Mouse (Mus musculus) ovary, adult 18-20 months (tissue): ENCODE data around the gene Foxo1.

Source experiments
- DNase-seq: peaks from one replicate; pipeline ENCODE4 v3.0.0; 2022; ENCODE audit warnings: low spot score, mixed read lengths

Foxo1 gene

GRCm38 (mm10) chr3:52364576-52364975, 96.4 kb downstream of the Foxo1 start:
- no peak for DNase-seq

- DNase-seq = no peak
Observed at GRCm38 (mm10) chr3:52369204-52369603, 101.1 kb downstream of the Foxo1 start.

GRCm38 (mm10) chr3:52369881-52370428, 101.8 kb downstream of the Foxo1 start:
- no peak for DNase-seq

- DNase-seq = no peak
Observed at GRCm38 (mm10) chr3:52376974-52377373, 108.8 kb downstream of the Foxo1 start.

- no peak for DNase-seq
Observed at GRCm38 (mm10) chr3:52383351-52383750, 115.2 kb downstream of the Foxo1 start.

- no peak for DNase-seq
Observed at GRCm38 (mm10) chr3:52386343-52386742, 118.2 kb downstream of the Foxo1 start.

- DNase-seq = no peak
Observed at GRCm38 (mm10) chr3:52390321-52390720, 122.2 kb downstream of the Foxo1 start.

GRCm38 (mm10) chr3:52390766-52391665, 122.9 kb downstream of the Foxo1 start:
- no peak for DNase-seq

GRCm38 (mm10) chr3:52391897-52392296, 123.8 kb downstream of the Foxo1 start:
- no peak for DNase-seq

GRCm38 (mm10) chr3:52392521-52392920, 124.4 kb downstream of the Foxo1 start:
- no peak for DNase-seq

GRCm38 (mm10) chr3:52393171-52393570, 125.0 kb downstream of the Foxo1 start:
- no peak for DNase-seq

- no peak for DNase-seq
Observed at GRCm38 (mm10) chr3:52396121-52396731, 128.1 kb downstream of the Foxo1 start.

- DNase-seq = no peak
Observed at GRCm38 (mm10) chr3:52396951-52397615, 128.9 kb downstream of the Foxo1 start.

GRCm38 (mm10) chr3:52397961-52398360, 129.8 kb downstream of the Foxo1 start:
- DNase-seq = no peak

GRCm38 (mm10) chr3:52400284-52401161, 132.4 kb downstream of the Foxo1 start:
- peak; percentile 25 for DNase-seq

- peak; percentile 55 for DNase-seq
Observed at GRCm38 (mm10) chr3:52401162-52401928, 133.2 kb downstream of the Foxo1 start.
